Comparison of ENCODE assay signal across 16 mouse cellular contexts in genomic region chr1:52021936-52022725, GRCm38 (mm10). TPM values are rescaled to one million over a fixed set of nuclear protein-coding genes. Genes with fewer than 3 reads are reported as not detected.
A peak's percentile ranks its signal among the peaks of the same experiment; 100 is the strongest.
DNase-seq lines count a peak whose midpoint lies in the region; ATAC-seq and TF ChIP-seq lines count a peak whose summit lies in the region.
"Had no signal": no experiment of that assay in that cellular context is flagged by ENCODE, and none has a peak within 500 bp of the region (broad histone marks: within the 10 kb centered on the region; RNA-seq: fewer than 3 reads in every experiment).

No protein-coding gene starts in this region.

- no peaks in the 10 kb centered on the region for H3K27me3 ChIP-seq in stomach, postnatal 0 days (ENCODE audit: control insufficient read depth, insufficient read depth, low read length)
- no peaks in the 10 kb centered on the region for H3K27me3 ChIP-seq in forebrain, embryonic 11.5 days (ENCODE audit: control insufficient read depth, insufficient read depth, low read length)
- H3K27me3 ChIP-seq: heart, embryonic 13.5 days; limb, embryonic 15.5 days; neural tube, embryonic 12.5 days had no signal

- no peaks in the 10 kb centered on the region for H3K36me3 ChIP-seq in stomach, postnatal 0 days (ENCODE audit: control insufficient read depth, insufficient read depth, low read length)
- H3K36me3 ChIP-seq in forebrain, embryonic 11.5 days (ENCODE audit: control insufficient read depth, insufficient read depth, low read length): no peaks in the 10 kb centered on the region
- H3K36me3 ChIP-seq: heart, embryonic 13.5 days; limb, embryonic 15.5 days; neural tube, embryonic 12.5 days had no signal

- peak; percentile 54 to 70 for DNase-seq in spleen, postnatal 36 days (ENCODE audit: low spot score in 2 of 2)
- DNase-seq in spleen, postnatal 14 days (ENCODE audit: low spot score in 2 of 2): no peak
- DNase-seq in T-cell, adult 2 months (ENCODE audit: low spot score): peak; percentile 62
- DNase-seq in stomach, postnatal 0 days (ENCODE audit: low spot score): no peak
- DNase-seq in forebrain, embryonic 11.5 days (ENCODE audit: low spot score): no peak
- no peak for DNase-seq in layer of hippocampus, adult 18-20 months (ENCODE audit: low spot score in 2 of 2)
- DNase-seq: cerebellum, adult 18-20 months; forebrain, postnatal 0 days; gastrocnemius, postnatal 14 days; kidney, adult 8-10 months; lung, postnatal 4 days; midbrain, embryonic 14.5 days had no signal

- TF ChIP-seq EP300 in stomach, postnatal 0 days (optimal IDR thresholded peaks at IDR 0.05): no peak

- ATAC-seq in inflammation-experienced regulatory T-cells, adult 6 months: peak; percentile 47
- ATAC-seq in stomach, postnatal 0 days (ENCODE audit: low FRiP score, low TSS enrichment): no peak
- no peak for ATAC-seq in forebrain, embryonic 11.5 days (replicated peaks; ENCODE audit: low FRiP score)
- ATAC-seq: forebrain, postnatal 0 days had no signal

- H3K4me3 ChIP-seq in stomach, postnatal 0 days (ENCODE audit: low read depth, low read length): no peak overlapping the region
- H3K4me3 ChIP-seq in forebrain, embryonic 11.5 days (ENCODE audit: low read depth, low read length): no peak overlapping the region
- H3K4me3 ChIP-seq: heart, embryonic 13.5 days; limb, embryonic 15.5 days; neural tube, embryonic 12.5 days had no signal

- no peaks in the 10 kb centered on the region for H3K9me3 ChIP-seq in stomach, postnatal 0 days (ENCODE audit: control insufficient read depth, low read length)
- no peaks in the 10 kb centered on the region for H3K9me3 ChIP-seq in forebrain, embryonic 11.5 days (ENCODE audit: control insufficient read depth, low read length)
- H3K9me3 ChIP-seq: limb, embryonic 15.5 days; neural tube, embryonic 12.5 days had no signal

- H3K27ac ChIP-seq in stomach, postnatal 0 days (replicated peaks): no peak overlapping the region
- no peak overlapping the region for H3K27ac ChIP-seq in forebrain, embryonic 11.5 days (ENCODE audit: low read depth, low read length)
- H3K27ac ChIP-seq: heart, embryonic 13.5 days; limb, embryonic 15.5 days; neural tube, embryonic 12.5 days had no signal

- no peak for TF ChIP-seq CTCF in stomach, postnatal 0 days (IDR thresholded peaks at IDR 0.05; ENCODE audit: low read depth)

- no peaks in the 10 kb centered on the region for H3K4me1 ChIP-seq in stomach, postnatal 0 days (replicated peaks; ENCODE audit: control insufficient read depth, insufficient read depth)
- H3K4me1 ChIP-seq in forebrain, embryonic 11.5 days (replicated peaks; ENCODE audit: control insufficient read depth, insufficient read depth, low read length): no peaks in the 10 kb centered on the region
- H3K4me1 ChIP-seq: heart, embryonic 13.5 days; limb, embryonic 15.5 days; neural tube, embryonic 12.5 days had no signal

- WGBS in stomach, postnatal 0 days: 77% methylated on average over 4 of the region's 4 CpGs
- 93% methylated on average over 4 of the region's 4 CpGs for WGBS in forebrain, embryonic 11.5 days

- H3K9ac ChIP-seq in stomach, postnatal 0 days (ENCODE audit: low read length): no peak overlapping the region
- H3K9ac ChIP-seq in forebrain, embryonic 11.5 days (ENCODE audit: low read length): no peak overlapping the region
- H3K9ac ChIP-seq: forebrain, postnatal 0 days; heart, embryonic 13.5 days; limb, embryonic 15.5 days; neural tube, embryonic 12.5 days had no signal

- no peak overlapping the region for H3K4me2 ChIP-seq in stomach, postnatal 0 days (replicated peaks; ENCODE audit: low read depth)
- no peak overlapping the region for H3K4me2 ChIP-seq in forebrain, embryonic 11.5 days (ENCODE audit: low read depth, low read length, severe bottlenecking)
- H3K4me2 ChIP-seq: heart, embryonic 13.5 days; limb, embryonic 15.5 days; neural tube, embryonic 12.5 days had no signal

RNA-seq across cellular contexts. Expression of gene Stat4, which starts 35.2 kb away (rescaled TPM):
- 100 to 1,000 TPM; 154 to 191 (median 177) TPM for polyA plus RNA-seq in inflammation-experienced regulatory T-cells, adult 6 months (2017; shearing (Covaris generic))
- 0.46 and 0.51 TPM in 2 replicates for polyA plus RNA-seq in stomach, postnatal 0 days (2015; fragmentation: Nextera tagmentation; extraction: Ambion mirVana)
- polyA plus RNA-seq in forebrain, embryonic 11.5 days (2014; fragmentation: Nextera tagmentation; extraction: Ambion mirVana): 12.0 and 12.4 TPM in 2 replicates
- total RNA-seq in layer of hippocampus, adult 18-20 months (2021): under 1 TPM; 0.46 to 0.97 TPM
- total RNA-seq: gastrocnemius, postnatal 14 days had no signal

Comparison
In these comparisons a context has a peak if more than half of its experiments do, and no peak if none do; other contexts are left out.
1. DNase-seq: peak in spleen, postnatal 36 days (2 of 2) and T-cell, adult 2 months (single experiment); none in spleen, postnatal 14 days (0 of 2), stomach, postnatal 0 days (single experiment), forebrain, embryonic 11.5 days (single experiment) and layer of hippocampus, adult 18-20 months (0 of 2).
2. RNA of gene Stat4, which starts 35.2 kb away (polyA plus RNA-seq): 154 to 191 TPM in inflammation-experienced regulatory T-cells, adult 6 months; 12.0 to 12.4 TPM in forebrain, embryonic 11.5 days and 0.46 to 0.51 TPM in stomach, postnatal 0 days; every median in the first group is over 10 times any median in the second.